Mouse (Mus musculus) mammary gland, adult 2 months (tissue): ENCODE measurements around the gene S1pr3. TPM values are rescaled to one million over a fixed set of nuclear protein-coding genes. Genes with fewer than 3 reads are reported as not detected.

ENCODE experiments used
- polyA plus RNA-seq: library from polyadenylated mRNA; depleted of rRNA; stranded (reverse); fragments of >200 nt; gene quantifications from 2 replicates; pipeline ENCODE4 v1.2.3, GENCODE M21; 2012; ENCODE audit warnings: low replicate concordance; rRNA removed

S1pr3 gene
- polyA plus RNA-seq, result 12.6 and 14.4 TPM in 2 replicates

DNA sequence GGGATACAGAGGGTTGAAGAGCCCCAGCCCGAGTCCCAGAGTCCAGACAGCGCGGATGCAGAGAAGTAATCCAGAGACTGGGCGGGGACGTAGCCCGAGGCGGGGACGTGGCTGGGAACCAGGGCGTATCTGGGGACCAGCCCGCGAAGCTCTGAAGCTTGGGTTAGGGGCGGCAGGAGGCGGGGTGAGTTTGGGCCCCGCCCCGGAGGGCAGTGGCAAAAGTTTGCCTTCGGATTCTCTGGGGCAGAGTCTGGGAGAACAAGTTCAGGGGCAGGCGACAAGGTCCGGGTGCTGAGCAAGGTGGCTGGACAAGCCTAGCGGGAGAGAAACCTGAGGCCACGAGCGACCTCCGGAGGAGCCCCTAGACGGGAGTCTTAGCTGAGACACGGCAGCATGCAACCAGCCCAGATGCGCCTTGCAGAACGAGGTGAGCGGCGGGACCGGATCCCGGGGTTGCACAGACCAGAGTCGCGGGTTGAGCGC, at the start of gene S1pr3:
Gene S1pr3, plus strand, starts transcription at position 121 of the 483 bp plus-strand sequence.

Other genes with a start within 250 kb of the S1pr3 start
- 1.2 and 2.2 TPM in 2 replicates for gene Nxnl2, start 237.6 kb upstream of the S1pr3 start, polyA plus RNA-seq
- gene Shc3, start 160.8 kb downstream of the S1pr3 start, polyA plus RNA-seq, result 0.23 and 0.35 TPM in 2 replicates
- 5.4 and 5.9 TPM in 2 replicates for gene Cks2, start 236.6 kb downstream of the S1pr3 start, polyA plus RNA-seq
- gene Secisbp2, start 243.1 kb downstream of the S1pr3 start, polyA plus RNA-seq, result 16.9 and 21.6 TPM in 2 replicates